Mouse (Mus musculus) liver, embryonic 14.5 days (tissue): ENCODE measurements around the gene Asb6.

Source experiments
- CTCF ChIP-seq: IDR thresholded peaks from 2 replicates; pipeline ENCODE4 v1.5.1; 2016; ENCODE audit warnings: antibody characterized with exemption, low read depth, control low read depth
- EP300 ChIP-seq: IDR thresholded peaks from 2 replicates; pipeline ENCODE4 v1.6.1; 2016; ENCODE audit warnings: antibody characterized with exemption, low read depth

DNA sequence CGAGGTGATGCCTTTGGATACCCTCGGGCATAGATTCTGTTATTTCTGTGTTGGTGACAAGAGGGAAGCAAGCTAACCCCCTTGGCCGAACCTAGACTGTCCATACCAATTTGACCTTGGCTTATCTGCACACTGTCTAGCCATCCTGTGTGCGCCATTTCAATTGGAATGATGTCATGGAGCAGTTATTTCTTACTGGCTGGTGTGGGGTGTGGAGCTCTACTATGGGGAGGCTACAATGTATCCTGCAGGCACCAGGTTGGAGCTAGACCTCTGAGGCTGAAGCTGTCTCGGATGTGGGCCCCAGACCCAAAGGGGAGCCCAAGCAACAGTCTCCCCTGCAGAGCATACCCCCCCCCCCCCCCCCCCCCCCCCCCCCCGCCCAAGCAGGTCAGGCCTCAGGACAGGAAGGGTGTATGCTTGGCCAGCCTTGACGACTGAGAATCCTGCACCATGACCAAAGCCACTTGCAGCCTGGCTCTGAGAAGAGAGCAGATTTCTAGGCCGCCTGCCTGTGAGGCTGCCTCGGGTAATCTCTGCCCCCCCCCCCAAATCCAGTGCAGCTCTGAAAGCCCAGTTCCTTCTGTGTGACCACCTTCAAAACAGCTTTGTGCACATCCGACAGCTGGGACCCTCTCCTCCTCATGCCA is 4.4 kb upstream of the Asb6 start, which contains the start of gene Prrx2:
- no peak for TF ChIP-seq CTCF
- no peak for TF ChIP-seq EP300
